Mouse (Mus musculus) forebrain, postnatal 0 days (tissue): ENCODE measurements around the gene Emilin3. TPM values are rescaled to one million over a fixed set of nuclear protein-coding genes. Genes with fewer than 3 reads are reported as not detected.

Source experiments
- ATAC-seq: fragments of 200-750 bp; cut with Nextera tagmentation; 2 replicates; pipeline ENCODE4 v1.8.0; 2017; ENCODE audit warnings: mild to moderate bottlenecking, moderate library complexity
- DNase-seq: peaks from one replicate; pipeline ENCODE4 v3.0.0-alpha.2; 2015
- H3K27ac ChIP-seq: fragments of 300-500 bp; sonication (generic); 2 replicates; pipeline ENCODE4 v1.5.1; 2014; ENCODE audit warnings: low read depth, mild to moderate bottlenecking, antibody characterized with exemption, low read length, moderate library complexity, mixed read lengths
- H3K27me3 ChIP-seq: fragments of 300-500 bp; sonication (generic); 2 replicates; pipeline ENCODE4 v1.6.1; 2014; ENCODE audit warnings: mild to moderate bottlenecking, low read length, mixed read lengths; ENCODE audit not compliant: insufficient read depth
- H3K36me3 ChIP-seq: fragments of 300-500 bp; sonication (generic); 2 replicates; pipeline ENCODE4 v1.6.1; 2014; ENCODE audit warnings: mild to moderate bottlenecking, moderate library complexity; ENCODE audit not compliant: insufficient read depth
- H3K4me1 ChIP-seq: fragments of 300-500 bp; sonication (generic); 2 replicates; pipeline ENCODE4 v1.6.1; 2014; ENCODE audit warnings: antibody characterized with exemption; ENCODE audit not compliant: insufficient read depth
- H3K4me2 ChIP-seq: fragments of 300-500 bp; sonication (generic); 2 replicates; pipeline ENCODE4 v1.6.1; 2014; ENCODE audit warnings: low read depth, mild to moderate bottlenecking, moderate library complexity
- H3K4me3 ChIP-seq: fragments of 300-500 bp; sonication (generic); 2 replicates; pipeline ENCODE4 v1.5.1; 2014; ENCODE audit warnings: low read depth, low read length, mixed read lengths
- H3K9ac ChIP-seq: fragments of 300-500 bp; sonication (generic); 2 replicates; pipeline ENCODE4 v1.6.1; 2014; ENCODE audit warnings: mild to moderate bottlenecking
- H3K9me3 ChIP-seq: fragments of 300-500 bp; sonication (generic); 2 replicates; pipeline ENCODE4 v1.6.1; 2016; ENCODE audit warnings: low read length
- CTCF ChIP-seq: sonication (generic); IDR thresholded peaks from 2 replicates; pipeline ENCODE4 v1.5.1; 2016; ENCODE audit warnings: antibody characterized with exemption, control low read depth, low read depth
- WGBS: fragments of 180-500 bp; shearing (Covaris S2); extraction: QIAGEN DNeasy Blood & Tissue Kit; methylation state at CpG from one replicate; pipeline ENCODE4 v1.1.7; 2014; 5-methylcytosine and 5-hydroxymethylcytosine counted together
- polyA plus RNA-seq: library from polyadenylated mRNA; unstranded; fragments of >200 nt; fragmentation: Nextera tagmentation; extraction: Ambion mirVana; gene quantifications from 2 replicates; pipeline ENCODE4 v1.2.1, GENCODE M21; 2015
- total RNA-seq: library from RNA; depleted of rRNA; stranded (reverse); fragments of >200 nt; gene quantifications from 2 replicates; pipeline ENCODE4 v1.2.3, GENCODE M21; 2014

Emilin3 gene
- total and polyA plus RNA-seq, 2 experiments from 2014 or later, result 0.42 to 1.5 TPM

DNA sequence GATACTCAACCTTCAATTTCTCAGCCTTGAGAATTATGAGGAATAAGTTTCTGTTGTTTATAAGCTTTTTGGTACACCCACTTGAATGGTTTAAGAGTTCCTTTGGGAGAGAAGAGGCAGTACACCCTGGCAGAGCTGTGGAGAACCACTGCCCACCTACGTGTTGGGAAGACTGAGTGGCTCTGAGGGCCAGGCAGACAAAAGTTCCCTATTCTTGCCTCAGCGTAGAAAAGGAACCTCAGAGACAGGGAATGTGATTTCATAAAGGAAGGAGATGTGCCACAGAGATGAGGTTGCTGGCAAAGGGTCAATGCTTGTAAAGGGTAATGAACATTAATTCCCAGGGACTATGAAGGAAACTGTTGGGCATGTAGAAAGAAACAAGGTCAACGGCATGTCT is 42.4 kb upstream of the Emilin3 start:
- Histone ChIP-seq H3K27me3 (no peaks in the 10 kb centered on the region), H3K27ac (no peak overlapping the region), H3K9me3 (no peaks in the 10 kb centered on the region), H3K4me3 (no peak overlapping the region), H3K4me1 (no peaks in the 10 kb centered on the region), H3K4me2 (no peak overlapping the region), H3K36me3 (peaks cover 68% of the 10 kb centered on the region), H3K9ac (no peak overlapping the region)
- ATAC-seq, result no peak
- no peak for DNase-seq
- no peak for TF ChIP-seq CTCF
- 92% methylated on average over 3 of the region's 3 CpGs for WGBS

DNA sequence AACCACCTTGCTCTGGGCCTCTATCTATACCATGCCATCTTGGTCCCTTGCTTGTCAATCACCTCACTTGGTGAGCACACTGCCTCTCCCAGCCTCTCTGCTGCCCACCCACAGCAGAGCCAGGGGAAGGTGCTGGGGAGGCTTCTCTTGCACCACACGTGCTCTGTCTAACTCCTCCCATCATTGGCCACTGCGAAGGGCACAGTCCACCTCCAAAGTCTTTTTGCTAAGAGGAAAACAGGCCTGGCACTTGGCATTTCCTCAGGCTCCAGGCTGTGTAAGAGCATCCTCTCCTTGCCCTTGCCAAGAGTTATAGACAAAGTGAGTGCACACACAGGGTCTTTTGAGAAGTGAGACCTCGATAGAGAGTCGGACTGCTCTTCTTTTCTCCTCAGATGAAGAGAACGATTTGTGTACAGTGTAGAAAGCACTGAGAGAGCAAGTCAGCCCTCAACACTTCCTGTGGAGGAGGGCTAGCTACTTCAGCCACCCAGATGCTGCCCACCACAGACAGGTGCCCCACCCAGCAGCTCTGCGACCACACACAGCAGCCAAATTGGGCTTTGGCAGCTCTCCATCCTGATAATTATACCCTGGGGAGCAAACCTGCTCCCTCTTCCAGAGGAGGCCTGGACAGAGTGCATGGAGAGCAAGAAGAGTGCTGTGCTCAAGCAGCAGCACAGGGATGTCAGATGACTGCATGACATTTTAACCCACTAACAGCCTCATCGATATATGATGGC is 41.2 kb upstream of the Emilin3 start:
- TF ChIP-seq CTCF, result no peak
- DNase-seq (peak; percentile 34), ATAC-seq (peak; percentile 61)
- Histone ChIP-seq H3K4me3 (no peak overlapping the region), H3K27ac (0 out of 2 replicates have a peak overlapping the region, but pooled peaks have one; percentile 1), H3K36me3 (peaks cover 76% of the 10 kb centered on the region), H3K9me3 (no peaks in the 10 kb centered on the region), H3K9ac (no peak overlapping the region), H3K4me1 (no peaks in the 10 kb centered on the region), H3K4me2 (no peak overlapping the region), H3K27me3 (no peaks in the 10 kb centered on the region)
- WGBS, result 58% methylated on average over 7 of the region's 7 CpGs

DNA sequence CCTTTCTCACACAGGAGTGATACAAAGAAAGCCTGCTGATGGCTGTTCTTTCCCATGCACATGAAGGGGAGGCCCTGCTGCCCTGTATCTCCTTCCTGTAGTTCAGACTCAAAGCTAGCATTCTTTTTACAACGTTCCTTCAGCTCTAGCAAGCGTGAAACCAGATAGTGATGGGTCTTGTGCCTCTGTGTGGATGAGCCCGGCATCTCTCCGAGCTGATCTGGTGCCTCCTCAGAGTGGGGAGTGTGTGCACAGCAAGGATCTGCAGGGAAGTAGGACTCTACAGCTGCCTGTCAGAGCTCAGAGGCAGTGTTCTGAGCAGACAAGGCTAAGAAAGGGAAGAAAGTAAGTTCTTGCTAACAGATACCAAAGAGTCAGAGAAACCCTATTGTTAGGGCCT is 39.5 kb upstream of the Emilin3 start:
- ATAC-seq (no peak), DNase-seq (no peak)
- no peak overlapping the region for H3K4me3 ChIP-seq
- H3K4me2 ChIP-seq, result no peak overlapping the region
- no peak overlapping the region for H3K9ac ChIP-seq
- WGBS, result 82% methylated on average over 4 of the region's 4 CpGs
- no peaks in the 10 kb centered on the region for H3K4me1 ChIP-seq
- H3K9me3 ChIP-seq, result no peaks in the 10 kb centered on the region
- no peak for TF ChIP-seq CTCF
- H3K27ac ChIP-seq, result no peak overlapping the region
- H3K27me3 ChIP-seq, result no peaks in the 10 kb centered on the region
- peaks cover 78% of the 10 kb centered on the region for H3K36me3 ChIP-seq

DNA sequence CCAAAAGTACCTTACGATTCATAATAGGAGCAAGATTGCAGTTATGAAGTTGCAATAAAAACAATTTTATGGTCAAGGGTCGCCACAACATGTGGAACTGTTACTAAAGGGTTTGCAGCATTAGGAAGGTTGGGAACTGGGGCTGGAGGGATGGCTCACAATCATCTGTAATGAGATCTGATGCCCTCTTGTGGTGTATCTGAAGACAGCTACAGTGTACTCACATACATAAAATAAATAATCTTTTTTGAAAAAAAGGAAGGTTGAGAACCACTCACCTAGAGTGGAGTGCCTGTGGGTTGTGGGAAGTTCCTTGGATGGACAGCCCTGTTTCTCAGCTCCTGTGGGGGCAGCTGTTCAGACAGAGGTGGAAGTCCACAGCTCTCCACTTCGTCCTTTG is 30.3 kb upstream of the Emilin3 start:
- H3K4me3 ChIP-seq, result no peak overlapping the region
- TF ChIP-seq CTCF, result peak; percentile 66
- no peaks in the 10 kb centered on the region for H3K27me3 ChIP-seq
- H3K36me3 ChIP-seq, result no peaks in the 10 kb centered on the region
- H3K4me2 ChIP-seq, result no peak overlapping the region
- no peak overlapping the region for H3K27ac ChIP-seq
- ATAC-seq (peak; percentile 51; the same call in 1 of the 2 replicates), DNase-seq (peak; percentile 36)
- H3K4me1 ChIP-seq, result no peaks in the 10 kb centered on the region
- no peak overlapping the region for H3K9ac ChIP-seq
- WGBS, result 71% methylated on average over 3 of the region's 3 CpGs
- H3K9me3 ChIP-seq, result no peaks in the 10 kb centered on the region

DNA sequence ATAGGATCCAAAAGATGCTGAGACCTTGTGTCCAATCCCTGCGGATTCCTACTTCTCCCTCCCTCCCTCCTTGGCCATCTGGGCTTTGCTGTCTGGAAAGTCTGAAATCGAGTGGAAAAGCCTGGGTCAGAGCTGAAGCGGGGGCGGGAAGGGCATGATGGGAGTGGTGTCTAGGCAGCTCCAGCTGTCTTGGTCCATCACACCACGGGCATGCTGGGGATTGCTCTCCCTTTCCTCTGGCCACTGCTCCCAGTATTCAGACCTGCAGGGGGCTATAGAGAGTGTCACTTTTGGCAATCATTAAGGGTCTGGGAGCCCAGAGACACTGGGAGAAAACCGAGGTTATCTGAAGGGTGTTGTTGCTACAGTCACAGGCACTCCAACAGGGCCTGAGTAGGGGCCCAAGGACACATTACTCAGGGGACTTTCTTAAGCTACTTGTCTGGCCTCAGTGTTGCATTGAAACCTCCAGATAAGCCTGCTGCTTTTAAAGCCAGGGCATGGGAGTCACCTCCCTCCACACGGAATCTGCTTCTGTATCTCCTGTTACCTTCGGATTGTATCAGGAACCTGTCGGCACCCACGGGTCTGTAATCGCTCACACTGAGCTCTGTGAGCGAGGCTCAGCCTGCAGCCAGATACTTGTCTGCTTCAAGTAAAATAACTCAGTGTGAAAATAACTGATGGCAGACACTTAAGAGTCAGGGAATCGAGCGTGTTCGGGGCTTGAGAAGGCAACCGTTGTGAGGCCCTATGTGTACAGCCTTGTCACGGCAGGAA is 29.0 kb upstream of the Emilin3 start:
- Histone ChIP-seq H3K27ac (no peak overlapping the region), H3K27me3 (no peaks in the 10 kb centered on the region), H3K9me3 (no peaks in the 10 kb centered on the region), H3K4me2 (no peak overlapping the region), H3K4me3 (no peak overlapping the region), H3K4me1 (no peaks in the 10 kb centered on the region), H3K9ac (no peak overlapping the region), H3K36me3 (no peaks in the 10 kb centered on the region)
- DNase-seq, result no peak
- ATAC-seq, result no peak
- 73% methylated on average over 17 of the region's 17 CpGs for WGBS
- no peak for TF ChIP-seq CTCF

DNA sequence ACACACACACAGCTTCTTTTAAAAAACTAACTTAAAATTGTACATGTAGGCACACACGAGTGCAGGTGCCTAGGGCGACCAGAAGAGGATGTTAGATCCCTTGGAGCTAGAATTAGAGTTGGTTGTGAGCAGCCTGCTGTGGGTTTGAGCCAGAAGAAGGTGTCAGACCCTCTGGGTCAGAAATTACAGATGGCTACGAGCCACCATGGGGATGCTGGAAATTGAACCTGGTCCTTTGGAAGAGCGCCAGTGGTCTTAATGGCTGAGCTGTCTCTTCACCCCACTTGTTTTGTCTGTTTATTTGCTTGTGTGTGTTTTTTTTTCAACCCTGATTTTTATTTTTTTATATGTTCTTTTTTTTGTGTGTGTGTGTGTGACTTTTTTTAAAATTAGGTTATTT is 22.3 kb upstream of the Emilin3 start:
- ATAC-seq (no peak), DNase-seq (no peak)
- H3K4me3 ChIP-seq, result no peak overlapping the region
- TF ChIP-seq CTCF, result no peak
- H3K9ac ChIP-seq, result no peak overlapping the region
- H3K27ac ChIP-seq, result no peak overlapping the region
- H3K4me1 ChIP-seq, result no peaks in the 10 kb centered on the region
- 64% methylated on average over 4 of the region's 4 CpGs for WGBS
- H3K36me3 ChIP-seq, result no peaks in the 10 kb centered on the region
- H3K4me2 ChIP-seq, result no peak overlapping the region
- no peaks in the 10 kb centered on the region for H3K27me3 ChIP-seq
- no peaks in the 10 kb centered on the region for H3K9me3 ChIP-seq

DNA sequence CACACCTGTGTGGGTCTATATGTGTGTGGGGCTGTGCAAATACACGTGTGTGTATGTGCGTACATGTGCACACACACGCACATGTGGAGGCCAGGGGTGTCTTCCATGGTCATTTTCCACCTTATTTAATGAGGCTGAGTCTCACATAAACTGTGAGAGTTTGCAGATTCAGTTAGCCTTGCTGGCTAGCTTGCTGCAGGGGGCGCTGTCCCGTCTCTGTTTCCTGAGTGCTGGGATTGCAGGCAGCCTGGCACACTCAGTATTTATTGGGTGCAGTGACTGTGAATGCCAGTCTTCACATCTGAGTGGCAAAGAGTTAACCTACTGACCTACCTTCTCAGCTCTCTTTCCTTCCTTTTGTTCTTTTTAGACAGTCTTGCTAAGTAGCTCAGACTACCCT is 21.8 kb upstream of the Emilin3 start:
- TF ChIP-seq CTCF, result peak; percentile 36
- no peak for DNase-seq
- no peak for ATAC-seq
- WGBS, result 64% methylated on average over 5 of the region's 5 CpGs
- Histone ChIP-seq H3K4me2 (no peak overlapping the region), H3K36me3 (no peaks in the 10 kb centered on the region), H3K9me3 (no peaks in the 10 kb centered on the region), H3K27ac (no peak overlapping the region), H3K4me1 (no peaks in the 10 kb centered on the region), H3K27me3 (no peaks in the 10 kb centered on the region), H3K4me3 (no peak overlapping the region), H3K9ac (no peak overlapping the region)
